Mouse (Mus musculus): ENCODE measurements around the gene Acp7. TPM values are rescaled to one million over a fixed set of nuclear protein-coding genes. Genes with fewer than 3 reads are reported as not detected.
"Not testable (repeated sequence)": the region's sequence is repeated elsewhere in the genome, so short reads cannot be mapped to it uniquely, and the experiment has no call there.

Gene Acp7
- total RNA-seq, 2 experiments from 2014 or later = 0.53 to 1.1 TPM

DNA sequence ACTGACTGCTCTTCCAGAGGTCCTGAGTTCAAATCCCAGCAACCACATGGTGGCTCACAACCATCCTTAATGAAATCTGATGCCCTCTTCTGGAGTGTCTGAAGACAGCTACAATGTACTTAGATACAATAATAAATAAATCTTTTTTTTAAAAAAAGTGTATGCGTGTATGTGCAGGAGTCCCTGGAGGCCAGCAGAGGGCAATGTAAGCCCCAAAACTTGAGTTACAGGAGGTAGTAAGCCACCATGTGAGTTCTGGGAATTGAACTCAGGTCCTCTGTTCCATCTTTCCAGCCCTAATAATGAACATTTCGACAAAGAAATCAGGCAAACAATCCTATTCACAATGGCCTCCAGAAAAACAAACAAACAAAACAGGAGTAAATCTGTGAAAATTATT lies 27.3 kb downstream of the Acp7 start:
- intact Hi-C loops (cut with DNase I) = loop anchor here (5.0 kb wide), 1 partner anchor 124 kb away; no protein-coding TSS in a partner anchor

DNA sequence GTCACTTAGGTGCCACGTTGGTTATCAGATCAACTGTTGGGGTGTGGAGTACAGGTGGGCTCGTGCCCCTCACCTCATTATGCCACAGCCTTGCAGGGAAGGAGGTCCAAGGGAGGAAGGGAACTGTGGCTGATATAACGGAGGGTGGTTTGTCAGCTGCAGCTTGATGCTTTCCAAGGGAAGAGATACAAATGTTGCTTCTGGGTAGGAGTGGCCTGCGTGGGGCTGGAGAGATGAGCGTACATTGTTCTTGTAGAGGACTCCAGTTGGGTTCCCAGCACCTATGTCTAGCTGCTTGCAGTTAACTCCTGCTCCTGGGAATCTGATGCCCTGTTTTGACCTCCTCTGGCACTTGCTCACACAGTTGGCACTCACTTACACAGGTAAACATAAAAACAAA lies 28.0 kb downstream of the Acp7 start:
- DNase-seq (ENCODE audit: low spot score in 2 of 2) = no peak
- intact Hi-C loops (cut with DNase I) = loop anchor here (5.0 kb wide), 1 partner anchor 124 kb away; no protein-coding TSS in a partner anchor

More for the DNA sequence above, 27.3 kb downstream of the Acp7 start:
- not testable (repeated sequence) for DNase-seq (ENCODE audit: low spot score in 2 of 2)

DNA sequence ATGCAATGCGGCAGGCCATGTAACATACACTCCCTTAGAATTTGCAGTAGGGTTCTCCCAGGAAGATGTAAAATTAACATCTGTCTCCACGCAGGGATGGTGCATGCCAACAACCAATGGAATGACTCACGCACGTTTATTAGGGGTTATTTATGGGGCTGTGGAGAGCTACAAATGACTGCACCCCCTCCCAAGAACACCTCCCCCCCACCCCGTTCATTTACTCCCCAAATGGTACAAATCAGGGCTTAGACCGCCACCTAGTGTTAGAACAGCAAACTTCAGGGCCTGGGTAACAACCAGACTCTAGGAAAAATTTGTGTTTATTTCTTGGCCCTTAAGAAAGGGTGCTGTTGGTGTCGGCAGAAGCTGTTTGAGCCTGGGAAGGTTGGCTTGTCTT lies 29.5 kb downstream of the Acp7 start:
- intact Hi-C loops (cut with DNase I) = loop anchor here (1.0 to 5.0 kb wide), 4 partner anchors 33 to 165 kb away; partner anchors contain the start of gene Gmfg
- peak; percentile 77 to 83 for DNase-seq (ENCODE audit: low spot score in 2 of 2)

DNA sequence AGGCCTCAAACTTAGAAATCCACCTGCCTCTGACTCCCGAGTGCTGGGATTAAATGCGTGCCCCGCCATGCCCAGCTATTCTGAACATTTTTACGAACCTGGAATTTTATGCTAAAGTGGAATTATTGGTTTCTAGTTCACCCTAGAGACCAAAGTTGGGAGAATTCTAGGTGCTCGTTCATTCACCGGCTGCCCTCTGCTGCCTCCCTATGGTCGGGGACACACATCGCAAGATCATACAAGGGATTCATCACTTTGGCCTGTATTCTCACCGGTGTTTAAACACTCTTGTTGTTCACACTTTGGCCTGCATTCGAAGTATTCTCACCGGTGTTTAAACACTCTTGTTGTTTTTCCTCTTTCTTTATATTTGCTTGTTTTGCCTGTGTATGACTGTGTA lies 30.1 kb downstream of the Acp7 start:
- peak; percentile 68 to 76 for DNase-seq (ENCODE audit: low spot score in 2 of 2)
- intact Hi-C loops (cut with DNase I) = loop anchor here (1.0 to 5.0 kb wide), 4 partner anchors 33 to 164 kb away; partner anchors contain the start of gene Gmfg

DNA sequence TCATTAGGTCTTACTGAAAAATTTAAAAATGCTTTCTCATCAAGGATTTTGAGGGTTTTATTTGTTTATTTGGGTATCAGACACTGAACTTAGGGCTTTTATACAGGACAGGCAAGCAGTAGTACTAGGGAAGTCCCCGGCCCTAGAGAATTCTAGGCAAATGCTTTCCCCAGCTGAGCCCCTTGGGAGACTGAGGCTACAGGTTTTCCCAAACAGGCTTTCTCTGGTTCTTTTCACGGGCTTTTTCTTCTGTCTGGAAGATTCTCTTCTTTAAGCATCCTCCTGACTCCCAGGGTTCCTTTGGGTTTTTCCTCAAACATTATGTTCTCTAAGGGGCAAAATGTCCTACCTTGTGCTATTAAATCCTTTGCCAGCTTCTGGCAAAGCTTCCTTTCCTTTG lies 32.2 kb downstream of the Acp7 start:
- DNase-seq (ENCODE audit: low spot score in 2 of 2) = no peak
- intact Hi-C loops (cut with DNase I) = no loop called here

DNA sequence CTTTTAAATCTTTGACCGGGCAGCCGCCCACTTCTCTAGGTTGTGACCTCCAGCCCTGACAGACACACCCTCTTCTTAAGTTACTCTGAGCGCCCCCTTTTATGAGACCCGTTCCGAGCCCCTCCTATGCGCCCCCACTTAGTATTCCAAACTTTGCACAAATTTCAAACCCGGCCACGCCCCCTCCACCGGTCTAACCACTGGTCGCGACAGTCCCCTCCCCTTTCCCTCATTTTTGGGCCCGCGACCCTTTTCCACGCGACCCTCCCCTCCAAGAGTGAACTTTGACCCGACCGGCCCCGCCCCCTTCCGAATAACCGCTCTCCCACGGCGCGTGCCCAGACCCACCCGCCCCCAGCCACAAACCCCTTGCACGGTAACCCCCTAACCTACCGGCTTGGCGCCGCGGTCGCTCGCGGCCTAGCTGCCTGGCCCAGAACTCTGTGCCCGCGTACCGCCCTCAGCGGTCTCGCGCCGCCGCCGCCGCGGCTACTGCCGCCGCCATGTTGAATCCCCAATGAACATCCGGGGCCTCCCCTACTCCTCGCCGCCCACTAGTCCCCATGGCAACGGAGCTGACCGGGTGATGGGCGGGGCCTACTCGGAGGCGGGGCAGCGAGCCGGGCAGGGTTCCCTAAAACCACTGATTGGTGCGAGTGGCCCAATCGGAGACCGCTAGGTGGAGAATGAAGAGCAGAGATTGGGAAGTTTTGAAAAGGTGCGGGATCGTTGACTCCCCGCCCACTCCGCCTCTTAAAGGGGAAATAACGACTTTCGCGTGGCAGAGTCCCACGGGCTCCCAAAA lies 33.3 kb downstream of the Acp7 start, which contains the start of the genes Samd4b and Pak4:
Gene Samd4b, minus strand, starts transcription at position 503 of the 805 bp plus-strand sequence.
Gene Pak4, minus strand, starts transcription at position 544 of the 805 bp plus-strand sequence.
- intact Hi-C loops (cut with DNase I) = no loop called here

DNA sequence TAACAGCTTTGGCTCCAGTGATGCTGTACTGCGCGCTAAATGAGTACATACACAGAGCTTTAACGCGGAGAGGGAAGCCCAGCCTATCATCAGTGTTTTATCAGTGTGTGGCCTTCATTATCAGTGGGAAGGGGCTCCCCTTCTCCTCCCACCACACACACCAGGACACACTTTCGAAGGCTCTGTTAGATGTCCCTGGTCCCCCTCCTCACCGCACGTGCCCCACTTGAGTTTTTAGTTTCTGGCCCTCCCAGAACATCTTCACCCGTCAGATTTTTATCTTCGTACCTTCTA lies 33.9 kb downstream of the Acp7 start:
- DNase-seq (ENCODE audit: low spot score in 2 of 2) = no peak
- intact Hi-C loops (cut with DNase I) = no loop called here

More for the DNA sequence above, 33.3 kb downstream of the Acp7 start, which contains the start of the genes Samd4b and Pak4:
- DNase-seq (ENCODE audit: low spot score in 2 of 2) = peak; percentile 99

DNA sequence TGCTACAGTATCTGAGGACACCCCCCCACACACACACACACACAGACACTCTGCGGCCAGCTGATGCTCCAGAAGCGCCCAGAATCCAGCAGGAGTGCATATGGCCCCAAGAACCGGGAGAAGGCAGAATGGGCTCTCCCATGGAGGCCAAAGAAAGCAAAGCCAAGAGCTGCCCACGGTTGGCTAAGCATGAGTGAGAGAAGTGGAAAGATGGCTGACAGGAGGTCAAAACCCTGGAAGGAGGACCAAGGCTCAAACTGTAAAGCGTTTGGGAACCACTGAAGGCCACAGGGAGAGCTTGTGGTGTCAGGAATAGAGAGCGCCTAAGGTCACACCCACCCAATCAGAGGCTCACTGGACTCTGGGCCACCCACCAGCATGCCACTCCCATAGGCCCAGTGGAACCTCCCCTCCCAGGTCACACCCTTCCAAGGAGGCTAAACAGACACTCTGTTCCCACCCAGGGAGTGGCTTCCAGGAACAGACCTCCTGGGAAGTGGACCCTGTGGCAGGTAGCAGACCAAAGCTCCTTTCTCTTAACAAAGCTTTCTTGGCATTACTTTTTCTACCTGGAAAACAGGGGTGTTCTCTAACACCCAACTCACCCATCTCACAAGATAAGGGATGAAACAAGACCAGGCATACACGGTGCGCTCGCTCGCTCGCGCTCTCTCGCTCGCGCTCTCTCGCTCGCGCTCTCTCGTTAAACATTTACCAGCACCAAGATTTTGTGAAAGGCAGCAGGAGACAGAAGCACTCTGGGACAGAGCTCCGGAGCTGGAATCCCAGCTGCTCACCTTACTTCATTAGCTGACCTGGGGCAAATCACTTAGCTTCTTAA lies 34.5 kb downstream of the Acp7 start:
- DNase-seq (ENCODE audit: low spot score in 2 of 2) = no peak

DNA sequence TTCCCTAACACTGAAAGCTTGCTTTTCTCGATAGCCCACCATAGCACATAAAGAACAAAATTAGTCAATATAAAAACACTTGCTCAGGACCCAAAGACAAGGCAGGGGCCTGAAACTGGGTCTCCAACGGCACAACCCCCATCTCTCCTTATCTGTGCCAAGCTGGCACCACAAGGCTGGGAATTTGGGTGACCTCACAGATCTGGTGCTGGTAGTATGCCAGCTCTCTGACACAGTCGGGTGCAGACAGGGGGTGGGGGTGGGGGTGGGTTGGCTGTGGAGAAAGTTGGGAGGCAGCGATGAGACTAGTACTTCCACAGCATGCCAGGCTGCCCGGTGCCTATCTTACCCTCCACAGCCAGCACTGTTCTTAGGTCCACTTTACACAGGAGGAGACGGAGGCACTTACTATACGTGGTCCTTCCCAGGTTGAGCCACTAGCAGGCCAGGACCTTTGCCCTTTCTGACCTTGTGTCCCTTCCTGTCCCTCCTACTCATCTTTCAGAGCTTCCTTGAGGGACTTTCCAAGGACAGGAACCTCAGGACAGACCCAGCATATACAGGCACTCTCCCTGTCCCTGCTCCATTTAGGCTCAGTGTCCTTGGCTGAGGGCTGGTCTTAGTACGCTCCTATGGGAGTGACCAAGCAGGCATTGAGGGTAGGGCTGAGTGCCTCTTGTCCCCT lies 35.2 kb downstream of the Acp7 start:
- intact Hi-C loops (cut with DNase I) = no loop called here
- no peak for DNase-seq (ENCODE audit: low spot score in 2 of 2)

More for the DNA sequence above, 34.5 kb downstream of the Acp7 start:
- intact Hi-C loops (cut with DNase I) = no loop called here

DNA sequence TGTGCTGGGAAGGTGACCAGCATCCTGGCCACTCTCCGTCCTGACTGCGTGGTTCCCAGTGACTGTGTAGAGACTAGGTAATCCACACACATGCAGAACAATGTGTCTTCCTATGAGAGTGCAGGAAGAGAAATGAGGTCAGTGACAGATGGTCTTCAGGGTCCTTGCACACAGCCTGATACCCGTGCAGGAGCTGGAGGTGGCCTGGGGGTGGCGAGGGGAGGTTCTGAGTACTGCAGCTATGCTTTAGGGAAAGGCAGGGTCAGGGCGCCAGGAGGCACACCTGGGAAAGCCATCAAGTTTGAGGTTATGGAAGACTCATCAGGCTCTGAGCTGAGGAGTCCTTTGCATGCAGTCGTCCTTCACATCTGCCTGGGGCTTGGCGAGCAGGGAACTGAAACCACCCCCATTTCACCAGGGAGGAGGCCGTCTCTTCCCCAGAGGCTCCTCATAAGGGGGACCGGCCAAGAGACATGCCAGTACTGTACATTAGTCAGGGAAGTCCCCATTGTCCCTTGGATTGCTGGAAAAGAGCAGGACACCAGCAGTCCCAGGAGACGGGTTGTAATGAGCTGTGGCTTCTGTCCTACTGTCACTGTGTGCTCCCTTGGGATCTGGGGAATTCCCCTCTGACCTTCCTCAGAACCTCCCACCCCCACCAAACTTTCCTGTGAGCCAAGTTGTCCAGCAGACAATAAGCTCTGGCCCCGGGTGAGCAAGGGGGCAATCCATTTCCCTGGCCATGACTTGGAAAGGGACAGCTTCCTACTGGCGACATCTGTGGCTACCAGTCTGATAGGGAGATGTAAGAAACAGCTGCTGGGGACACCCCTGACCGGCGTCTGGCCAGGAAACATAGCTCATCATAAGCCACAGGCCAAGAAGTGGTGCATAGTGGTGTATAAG lies 37.7 kb downstream of the Acp7 start:
- intact Hi-C loops (cut with DNase I) = no loop called here

DNA sequence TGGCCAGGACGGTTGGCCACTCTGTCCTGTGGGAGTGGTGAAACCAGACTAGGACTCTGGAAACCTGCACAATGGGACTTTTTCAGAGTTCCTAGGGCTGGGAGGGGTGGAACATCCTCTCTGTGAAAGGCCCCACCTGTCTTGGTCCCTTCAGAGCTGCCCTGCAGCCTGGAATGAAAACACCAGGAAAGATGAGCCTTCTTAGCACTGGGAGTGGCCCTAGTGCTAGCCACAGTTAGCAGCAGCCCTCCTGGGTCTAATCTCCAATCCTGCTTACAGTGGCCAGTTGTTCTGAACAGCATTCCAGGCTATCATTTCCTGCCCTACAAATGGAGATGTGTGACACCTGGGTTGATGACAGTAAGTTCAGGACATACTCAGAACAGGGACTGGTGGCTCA lies 39.3 kb downstream of the Acp7 start:
- intact Hi-C loops (cut with DNase I) = no loop called here
- no peak for DNase-seq (ENCODE audit: low spot score in 2 of 2)

More for the DNA sequence above, 37.7 kb downstream of the Acp7 start:
- DNase-seq (ENCODE audit: low spot score in 2 of 2) = no peak

DNA sequence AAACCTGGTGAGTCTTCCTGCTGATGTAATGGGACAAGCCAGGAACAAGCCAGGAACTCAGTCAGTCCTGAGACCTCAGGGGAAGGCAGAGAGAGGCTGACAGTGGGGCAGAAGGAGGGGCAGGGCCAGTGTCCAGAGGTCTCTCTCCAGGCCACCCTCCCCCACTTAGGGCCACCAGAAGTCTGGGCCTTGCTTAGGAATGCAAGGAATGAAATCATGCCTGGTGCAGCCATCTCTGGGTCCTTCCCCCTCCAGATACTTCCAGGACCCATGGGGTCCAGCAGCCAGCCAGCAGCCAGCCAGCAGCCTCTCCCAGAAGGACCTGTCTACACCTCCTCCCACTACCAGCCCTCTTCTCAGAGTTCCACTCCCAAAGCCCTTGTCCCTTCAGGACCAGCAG lies 43.5 kb downstream of the Acp7 start:
- intact Hi-C loops (cut with DNase I) = no loop called here
- no peak for DNase-seq (ENCODE audit: low spot score in 2 of 2)

DNA sequence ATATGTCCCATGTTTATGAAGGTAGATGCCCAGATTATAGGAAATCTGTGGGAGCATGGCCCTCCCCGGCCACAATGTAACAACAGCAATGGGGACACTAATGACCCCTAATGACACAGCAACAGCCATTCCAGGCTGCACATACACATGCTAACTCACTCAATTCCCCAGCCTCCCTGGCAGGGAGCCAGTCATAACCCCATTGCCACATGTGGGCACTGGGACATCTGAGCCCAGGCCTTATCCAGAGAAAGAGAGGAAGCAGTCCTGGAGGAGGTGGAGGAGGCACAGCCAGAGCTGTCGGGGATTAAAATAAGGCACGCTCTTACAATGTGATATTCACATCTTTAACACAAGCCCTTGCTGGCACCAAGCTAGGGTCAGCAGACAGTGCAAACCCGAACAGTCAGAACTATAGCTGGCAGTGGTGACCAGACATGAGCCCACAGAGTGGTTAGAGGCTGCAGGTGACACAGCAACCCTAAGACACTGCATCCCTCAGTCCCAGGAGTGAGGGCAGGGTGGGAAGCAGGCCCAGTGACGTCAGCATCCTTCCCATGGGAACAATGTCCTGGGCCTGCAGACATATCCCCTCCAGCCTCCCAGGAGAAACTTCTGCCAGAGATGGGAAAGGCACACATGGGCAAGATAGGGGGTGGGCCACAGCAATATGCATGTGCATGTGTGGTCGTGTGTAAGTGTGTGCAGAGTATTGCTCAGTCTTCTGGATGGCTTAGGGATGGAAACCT lies 44.3 kb downstream of the Acp7 start:
- intact Hi-C loops (cut with DNase I) = no loop called here
- DNase-seq (ENCODE audit: low spot score in 2 of 2) = no peak

DNA sequence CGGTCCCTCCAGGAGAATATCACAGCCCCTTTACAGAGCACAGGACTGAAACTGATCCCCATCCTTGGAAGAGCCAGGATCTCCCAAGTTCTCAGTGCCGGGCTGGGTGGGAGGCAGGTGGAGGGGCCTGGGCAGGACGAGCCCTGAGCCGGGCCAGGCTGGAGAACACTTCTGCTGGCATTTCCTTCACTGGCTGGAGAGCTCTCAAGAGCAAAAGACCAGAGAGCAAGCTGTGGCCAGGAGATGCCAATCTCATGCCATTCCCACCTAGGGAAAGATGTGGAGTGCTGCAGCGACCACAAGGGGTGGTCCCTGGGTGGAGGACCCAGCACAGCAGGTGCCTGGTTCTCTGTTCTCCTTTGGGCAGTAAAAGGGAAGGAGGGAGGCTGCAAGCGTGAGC lies 46.1 kb downstream of the Acp7 start:
- DNase-seq (ENCODE audit: low spot score in 2 of 2) = no peak
- intact Hi-C loops (cut with DNase I) = no loop called here

DNA sequence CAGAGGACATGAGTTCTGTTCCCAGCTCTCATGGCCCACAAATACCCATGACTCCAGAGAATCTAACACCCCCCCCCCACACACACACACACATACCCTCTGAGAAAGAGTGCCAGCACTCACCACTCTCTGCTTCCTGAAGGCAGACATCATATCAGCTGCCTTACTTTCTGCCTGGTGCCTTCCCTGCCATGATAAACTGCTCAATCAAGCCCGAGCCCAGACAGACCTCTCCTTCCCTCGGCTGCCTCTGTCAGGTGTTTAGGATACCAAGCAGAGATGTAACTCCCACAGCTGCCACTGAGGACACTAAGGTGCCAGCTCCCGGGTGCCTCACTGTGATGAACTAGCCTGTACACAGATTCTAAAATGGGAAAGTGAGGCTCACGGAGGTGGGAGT lies 46.7 kb downstream of the Acp7 start:
- DNase-seq (ENCODE audit: low spot score in 2 of 2) = no peak
- intact Hi-C loops (cut with DNase I) = no loop called here

DNA sequence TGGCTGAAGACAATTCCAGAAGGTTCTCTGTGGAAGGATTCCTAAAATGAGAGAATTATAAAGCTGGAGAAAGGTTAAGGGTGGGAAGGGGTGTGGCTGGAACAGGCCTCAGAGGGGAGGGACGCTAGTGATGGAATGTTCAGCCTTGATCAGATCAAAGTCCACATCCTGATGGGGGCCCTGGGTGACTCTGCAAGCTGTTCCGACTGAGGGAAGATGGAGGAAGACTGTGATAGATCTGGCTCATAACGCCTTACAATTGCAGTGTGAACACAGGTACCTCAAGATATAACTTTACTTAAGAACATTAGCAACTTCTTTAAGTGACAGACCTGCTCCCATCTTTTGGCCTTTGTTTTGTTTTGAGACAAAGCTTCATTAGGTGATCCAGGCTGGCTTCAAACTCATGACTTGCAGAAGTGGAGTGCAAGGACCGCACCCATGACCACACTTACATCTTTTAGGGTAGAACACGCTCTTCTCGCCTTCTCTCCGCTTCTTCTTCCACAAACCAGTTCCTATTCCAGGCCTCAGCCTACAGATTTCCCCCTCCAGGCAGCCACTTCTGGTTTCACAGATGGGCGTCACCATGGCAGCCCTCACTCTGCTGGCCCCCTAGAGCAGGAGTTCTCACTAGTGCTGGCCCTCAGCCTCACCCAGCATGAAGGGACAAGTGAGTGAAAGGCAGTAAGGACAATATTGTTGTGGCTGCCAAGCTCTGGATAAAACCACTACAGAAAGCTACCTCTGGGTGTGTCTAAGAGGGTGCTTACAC lies 47.4 kb downstream of the Acp7 start:
- no peak for DNase-seq (ENCODE audit: low spot score in 2 of 2)
- intact Hi-C loops (cut with DNase I) = no loop called here

DNA sequence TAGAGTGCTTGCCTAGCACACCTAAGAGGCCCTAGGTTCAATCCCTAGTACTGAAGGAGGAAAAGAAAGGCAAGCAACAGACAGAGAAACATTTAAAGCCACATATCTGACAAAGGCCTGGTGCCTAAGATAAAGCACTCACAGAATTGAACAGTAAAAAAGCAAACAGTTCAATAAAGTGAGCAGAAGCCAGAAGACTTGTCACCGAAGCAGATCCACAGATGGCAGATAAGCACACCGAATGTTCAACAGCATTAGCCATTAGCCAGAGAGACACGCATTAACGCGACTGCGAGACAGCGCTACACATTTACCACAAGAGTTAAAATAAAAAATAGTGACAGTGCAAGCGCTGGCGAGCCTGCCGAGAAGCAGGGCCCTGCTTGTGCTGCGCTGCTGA lies 48.3 kb downstream of the Acp7 start:
- no peak for DNase-seq (ENCODE audit: low spot score in 2 of 2)
- intact Hi-C loops (cut with DNase I) = no loop called here
